Mouse (Mus musculus) cerebellum, adult 18-20 months (tissue): ENCODE data around the gene Ciao1.
"Not testable (repeated sequence)": the region's sequence is repeated elsewhere in the genome, so short reads cannot be mapped to it uniquely, and the experiment has no call there.

Experiments used
- DNase-seq, 2 experiments: peaks; one replicate each; pipeline ENCODE4 v3.0.0; 2021

Gene Ciao1

GRCm38 (mm10) chr2:127247592-127248333 is at the start of gene Ciao1, which contains the start of gene Tmem127:
Ciao1 (minus strand) TSS chr2:127247816.
Tmem127 (plus strand) TSS chr2:127247908.
- peak; percentile 97 to 99 for DNase-seq

- DNase-seq = no peak
Observed at GRCm38 (mm10) chr2:127297001-127297805, 49.6 kb upstream of the Ciao1 start.

GRCm38 (mm10) chr2:127292250-127292649 is 44.6 kb upstream of the Ciao1 start:
- no peak for DNase-seq

GRCm38 (mm10) chr2:127278162-127278561 is 30.5 kb upstream of the Ciao1 start:
- DNase-seq = no peak

- DNase-seq = no peak
Observed at GRCm38 (mm10) chr2:127275551-127276320, 28.1 kb upstream of the Ciao1 start.

- DNase-seq = no peak
Observed at GRCm38 (mm10) chr2:127274590-127274989, 27.0 kb upstream of the Ciao1 start.

- DNase-seq = no peak
Observed at GRCm38 (mm10) chr2:127272806-127273205, 25.2 kb upstream of the Ciao1 start.

GRCm38 (mm10) chr2:127272049-127272448 is 24.4 kb upstream of the Ciao1 start:
- DNase-seq = not testable (repeated sequence)

GRCm38 (mm10) chr2:127271042-127271515 is 23.5 kb upstream of the Ciao1 start:
- peak; percentile 39 to 43 for DNase-seq

- peak; percentile 88 to 94 for DNase-seq
Observed at GRCm38 (mm10) chr2:127270300-127271041, 22.9 kb upstream of the Ciao1 start.

GRCm38 (mm10) chr2:127269491-127270299 is 22.1 kb upstream of the Ciao1 start, which contains the start of gene Stard7:
Stard7 (plus strand) TSS chr2:127270218.
- peak; percentile 95 to 98 for DNase-seq

- no peak for DNase-seq
Observed at GRCm38 (mm10) chr2:127267854-127268253, 20.2 kb upstream of the Ciao1 start.

- DNase-seq = no peak
Observed at GRCm38 (mm10) chr2:127262480-127262879, 14.9 kb upstream of the Ciao1 start.

GRCm38 (mm10) chr2:127259340-127259739 is 11.7 kb upstream of the Ciao1 start:
- DNase-seq = no peak

GRCm38 (mm10) chr2:127255294-127255693 is 7.7 kb upstream of the Ciao1 start:
- no peak for DNase-seq

- DNase-seq = no peak
Observed at GRCm38 (mm10) chr2:127254604-127255134, 7.1 kb upstream of the Ciao1 start.

- no peak for DNase-seq
Observed at GRCm38 (mm10) chr2:127252787-127253186, 5.2 kb upstream of the Ciao1 start.

GRCm38 (mm10) chr2:127251880-127252527 is 4.4 kb upstream of the Ciao1 start:
- DNase-seq = no peak

GRCm38 (mm10) chr2:127251457-127251856 is 3.8 kb upstream of the Ciao1 start:
- DNase-seq = no peak

- no peak for DNase-seq
Observed at GRCm38 (mm10) chr2:127250291-127251008, 2.8 kb upstream of the Ciao1 start.
